Mouse (Mus musculus): ENCODE measurements around the gene Pdzd3.

Gene Pdzd3

GRCm38 (mm10) chr9:44250445-44250844, 826 bp downstream of the Pdzd3 start:
- DNase-seq (ENCODE audit: low read depth) = no peak

DNA sequence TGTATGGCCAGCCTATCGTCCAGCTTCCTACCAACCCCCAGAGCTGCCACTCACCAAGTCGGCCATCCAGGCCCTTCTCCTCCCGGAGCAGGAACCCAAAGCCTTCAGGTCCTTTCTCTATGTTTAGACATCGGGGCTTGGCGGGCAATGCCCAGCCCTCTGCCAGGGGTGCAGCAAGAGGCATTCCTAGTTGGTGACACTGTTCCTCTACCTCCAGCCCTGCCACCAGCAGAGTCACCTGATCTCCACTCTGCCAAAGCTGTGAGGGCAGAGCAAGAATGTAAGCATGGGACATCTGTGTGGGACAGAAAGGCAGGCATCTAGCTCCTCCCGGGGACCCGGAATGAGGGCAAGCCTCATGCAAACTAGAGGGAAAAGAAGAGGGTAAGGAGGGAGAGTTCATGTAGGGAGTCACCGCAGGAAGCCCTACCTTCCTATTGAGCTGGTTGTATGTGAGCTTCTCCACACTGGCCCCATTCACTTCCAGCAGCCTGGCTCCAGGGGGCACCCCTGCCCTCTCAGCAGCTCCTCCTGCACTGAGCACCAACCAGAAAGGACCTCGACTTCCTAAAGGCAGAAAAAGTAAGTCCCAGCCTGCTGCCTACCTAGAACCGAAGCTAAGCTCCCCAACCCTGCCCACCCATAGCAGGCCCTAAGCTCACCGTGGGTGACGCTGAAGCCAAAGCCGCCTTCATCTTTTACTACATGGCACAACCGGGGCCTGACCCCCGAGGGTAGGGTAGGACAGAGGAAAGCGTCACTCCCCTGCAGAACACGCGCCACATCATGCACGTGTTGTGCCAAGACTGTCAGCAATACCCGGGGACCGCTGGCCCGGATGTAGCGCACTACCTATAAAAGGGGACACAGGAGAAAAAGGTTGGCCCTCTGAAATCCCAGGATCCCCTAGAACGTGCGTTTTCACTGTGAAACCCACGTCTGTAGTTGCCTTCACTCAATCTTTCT, 1.8 kb downstream of the Pdzd3 start:
- no peak for DNase-seq (ENCODE audit: low read depth)

GRCm38 (mm10) chr9:44247907-44248306, 3.4 kb downstream of the Pdzd3 start:
- DNase-seq (ENCODE audit: low read depth) = no peak

DNA sequence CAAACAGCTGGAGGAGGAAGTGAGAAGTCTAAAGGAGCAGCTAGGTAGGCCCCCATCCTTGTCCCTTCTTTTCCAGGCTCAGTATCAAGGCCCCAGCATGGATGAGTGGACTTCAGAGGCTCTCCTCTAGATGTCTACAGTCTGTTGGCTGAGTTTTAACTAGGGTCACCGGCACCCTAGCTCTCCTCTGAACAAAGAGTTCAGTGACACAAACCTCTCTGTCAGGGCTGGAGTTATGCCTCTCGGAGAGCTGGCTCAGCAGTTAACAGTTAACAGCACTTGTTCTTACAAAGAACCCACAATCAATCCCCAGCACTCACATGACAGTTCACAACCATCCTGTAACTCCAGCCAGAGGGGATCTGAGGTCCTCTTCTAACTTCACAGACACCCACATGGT, 7.7 kb downstream of the Pdzd3 start:
- no peak for DNase-seq (ENCODE audit: low read depth)

GRCm38 (mm10) chr9:44241418-44241817, 9.9 kb downstream of the Pdzd3 start:
- no peak for DNase-seq (ENCODE audit: low read depth)

GRCm38 (mm10) chr9:44240911-44241310, 10.4 kb downstream of the Pdzd3 start:
- DNase-seq (ENCODE audit: low read depth) = no peak

- no peak for DNase-seq (ENCODE audit: low read depth)
Measured at GRCm38 (mm10) chr9:44240399-44240798, 10.9 kb downstream of the Pdzd3 start, which contains the start of gene Ccdc153. Gene Ccdc153, plus strand, starts transcription at chr9:44240676.

DNA sequence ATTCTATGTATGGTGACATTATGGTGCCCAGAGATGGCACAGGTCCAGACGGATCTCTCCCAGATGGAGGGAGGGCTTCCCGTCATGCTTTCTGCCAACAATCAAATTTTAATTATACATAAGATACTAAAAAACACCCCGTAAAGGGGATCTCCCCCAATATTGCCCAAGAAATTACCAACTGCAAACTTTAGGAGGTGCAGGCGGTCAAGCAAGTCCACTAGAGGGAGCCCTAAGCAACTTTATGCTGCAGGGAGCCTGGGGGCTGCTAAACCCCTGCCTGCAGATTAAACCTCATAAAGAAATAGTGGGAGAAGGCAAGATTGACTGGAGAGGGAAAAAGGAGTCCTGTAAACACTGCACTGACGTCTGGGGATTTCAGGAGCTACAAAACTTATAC, 11.8 kb downstream of the Pdzd3 start:
- DNase-seq (ENCODE audit: low read depth) = no peak

GRCm38 (mm10) chr9:44238501-44239190, 12.6 kb downstream of the Pdzd3 start:
- no peak for DNase-seq (ENCODE audit: low read depth)

DNA sequence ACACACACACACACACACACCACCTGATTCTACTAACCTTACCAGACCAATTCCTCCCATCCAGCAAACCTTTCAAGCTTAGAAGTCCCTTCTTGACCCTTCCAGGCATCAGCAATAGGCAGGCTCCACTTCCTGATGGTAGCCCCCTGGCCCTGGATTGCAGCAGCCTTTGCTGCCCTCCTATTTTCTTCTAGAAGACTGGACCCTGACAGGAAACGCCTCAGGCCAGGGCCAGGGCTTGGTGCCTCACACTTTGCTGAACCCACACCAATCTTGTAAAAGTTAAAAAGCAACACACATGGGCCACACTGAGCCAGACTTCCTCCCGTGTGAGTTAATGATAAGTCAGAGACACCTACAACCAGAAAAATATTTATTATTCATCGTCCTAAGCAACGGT, 14.1 kb downstream of the Pdzd3 start:
- DNase-seq (ENCODE audit: low read depth) = no peak

- DNase-seq (ENCODE audit: low read depth) = no peak
Measured at GRCm38 (mm10) chr9:44236601-44237000, 14.7 kb downstream of the Pdzd3 start.

DNA sequence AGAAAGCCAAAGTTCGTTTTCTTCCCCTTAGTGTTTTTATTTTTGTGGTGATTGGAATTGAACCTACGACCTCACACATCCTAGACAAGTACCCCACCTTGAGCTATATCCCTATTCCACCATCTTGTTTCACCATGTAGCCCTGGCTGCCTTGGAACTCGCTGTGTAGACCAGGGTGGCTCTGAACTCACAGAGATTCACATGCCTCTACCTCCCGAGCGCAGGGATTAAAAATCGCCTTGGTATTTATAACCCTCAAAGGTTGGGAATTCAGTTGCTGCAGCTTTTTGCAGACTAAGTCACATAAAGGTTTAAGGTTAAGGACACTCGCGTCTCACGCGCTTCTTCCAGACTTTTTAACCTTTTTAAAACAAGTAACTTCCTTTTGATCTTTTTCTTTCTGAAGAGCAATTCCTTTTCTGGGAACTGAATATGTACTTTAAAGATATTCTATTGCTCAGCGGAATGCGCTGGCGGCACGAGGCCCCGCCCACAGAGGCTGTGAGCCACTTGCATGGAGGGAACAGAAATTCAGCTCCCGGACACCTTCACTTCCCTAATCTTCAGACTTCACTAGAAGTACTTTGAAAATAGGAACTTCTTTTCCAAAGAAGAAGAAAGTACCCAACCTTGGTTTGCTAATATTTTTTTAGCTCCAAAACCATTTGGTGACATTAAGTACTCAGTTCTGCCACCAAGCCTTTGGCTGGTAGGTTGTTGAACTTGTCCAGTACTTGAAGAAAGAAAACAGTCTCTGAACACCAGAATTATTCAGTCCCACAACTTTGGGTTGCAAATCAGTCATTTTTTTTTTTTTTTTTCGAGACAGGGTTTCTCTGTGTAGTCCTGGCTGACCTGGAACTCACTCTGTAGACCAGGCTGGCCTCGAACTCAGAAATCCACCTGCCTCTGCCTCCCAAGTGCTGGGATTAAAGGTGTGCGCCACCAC, 16.5 kb downstream of the Pdzd3 start:
- peak; percentile 73 for DNase-seq (ENCODE audit: low read depth)

DNA sequence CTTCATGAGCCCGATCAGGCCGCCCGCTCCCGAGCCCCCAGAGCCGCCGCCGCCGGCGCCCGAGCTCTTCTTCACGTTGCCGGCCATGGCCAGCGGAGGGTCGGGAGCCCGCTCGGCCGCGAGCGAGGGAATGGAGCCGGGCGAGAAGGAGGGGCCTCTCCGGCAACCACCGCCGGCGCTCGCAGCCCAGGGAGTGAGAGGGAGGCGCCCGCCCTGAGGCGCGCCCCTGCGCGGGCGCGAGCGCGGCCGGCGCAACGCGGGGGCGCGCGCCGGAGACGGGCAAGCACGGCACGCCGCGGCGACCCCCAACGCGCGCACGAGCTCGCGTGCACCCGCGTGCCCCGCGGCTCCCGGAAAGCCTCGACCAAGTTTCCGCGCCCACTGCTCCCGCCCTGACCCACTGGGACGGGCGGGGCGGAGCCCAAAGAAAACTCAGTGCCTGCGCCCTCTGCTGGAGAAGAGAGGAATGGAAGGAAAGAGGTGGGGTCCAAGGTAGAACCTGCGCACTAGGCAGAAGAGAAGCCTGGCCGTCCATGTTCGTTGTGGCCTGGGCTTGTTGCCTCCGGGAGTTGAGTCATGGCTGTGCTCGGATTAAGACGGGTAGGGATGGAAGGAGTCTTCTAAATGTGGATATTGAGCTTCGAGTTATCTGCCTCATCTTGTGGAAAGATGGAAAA, 17.3 kb downstream of the Pdzd3 start, which contains the start of gene Cbl:
Cbl (minus strand) TSS at position 248 of the 677 bp plus-strand sequence.
- peak; percentile 99 for DNase-seq (ENCODE audit: low read depth)

- DNase-seq (ENCODE audit: low read depth) = peak; percentile 46
Measured at GRCm38 (mm10) chr9:44233021-44233801, 18.1 kb downstream of the Pdzd3 start.

- no peak for DNase-seq (ENCODE audit: low read depth)
Measured at GRCm38 (mm10) chr9:44231609-44232008, 19.7 kb downstream of the Pdzd3 start.

GRCm38 (mm10) chr9:44225993-44226392, 25.3 kb downstream of the Pdzd3 start:
- no peak for DNase-seq (ENCODE audit: low read depth)

DNA sequence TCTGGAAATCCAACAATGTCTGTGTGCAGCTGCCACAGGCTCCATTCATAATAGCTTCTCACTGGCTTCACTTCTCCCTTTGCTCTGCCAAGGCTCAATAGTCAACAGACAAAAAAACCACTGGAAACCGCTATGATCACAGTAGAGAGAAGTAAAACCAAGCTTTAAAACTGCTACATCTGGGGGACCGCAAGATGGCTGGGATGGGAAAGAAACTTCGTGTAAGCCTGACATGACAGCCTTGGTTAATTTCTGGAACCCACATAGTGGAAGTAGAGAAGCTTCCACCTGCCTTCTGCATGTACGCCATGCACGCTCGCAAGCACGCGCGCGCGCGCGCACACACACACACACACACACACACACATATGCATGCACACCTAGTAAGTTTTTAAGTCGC, 37.7 kb downstream of the Pdzd3 start:
- no peak for DNase-seq (ENCODE audit: low read depth)

- DNase-seq (ENCODE audit: low read depth) = no peak
Measured at GRCm38 (mm10) chr9:44212406-44212805, 38.9 kb downstream of the Pdzd3 start.

DNA sequence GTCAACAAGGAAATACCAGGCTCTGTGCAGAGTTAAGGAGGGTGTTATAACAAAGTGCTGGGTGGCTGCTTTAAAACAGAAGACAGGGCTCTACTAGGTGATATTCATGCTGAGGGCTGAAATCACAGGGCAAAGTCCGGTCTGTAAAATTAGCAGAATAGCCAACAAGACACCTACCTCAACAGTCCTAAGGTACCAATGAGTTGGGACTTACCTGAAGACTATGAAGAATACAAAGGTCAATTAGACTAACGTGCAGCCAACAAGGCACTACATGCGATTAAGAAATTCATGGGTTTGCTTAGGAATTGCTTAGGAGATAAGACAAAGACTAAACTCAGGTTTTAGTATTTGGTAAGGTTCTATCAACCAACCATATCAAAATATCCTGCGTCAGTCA, 41.9 kb downstream of the Pdzd3 start:
- no peak for DNase-seq (ENCODE audit: low read depth)

DNA sequence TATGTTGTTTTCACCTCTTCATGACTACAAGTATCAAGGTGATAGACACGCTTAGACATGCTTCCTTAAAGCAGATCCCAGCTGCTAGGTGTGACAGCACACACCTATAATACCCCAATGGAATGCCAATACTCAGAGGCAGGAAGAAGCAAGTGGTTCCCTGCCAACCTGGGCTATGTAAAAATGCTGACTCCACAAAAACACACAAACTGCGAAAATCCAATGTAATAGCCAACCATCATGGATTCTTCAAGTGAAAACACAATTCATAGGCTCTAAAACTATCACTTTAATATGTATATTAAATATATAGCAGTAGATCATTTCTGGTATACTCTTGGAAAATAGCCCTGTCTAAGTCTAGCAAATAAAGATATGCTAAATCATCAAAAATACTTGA, 43.4 kb downstream of the Pdzd3 start:
- DNase-seq (ENCODE audit: low read depth) = no peak

GRCm38 (mm10) chr9:44200458-44200857, 50.8 kb downstream of the Pdzd3 start:
- no peak for DNase-seq (ENCODE audit: low read depth)
